Mouse (Mus musculus) gastrocnemius, adult 8-10 months (tissue): ENCODE data around the gene Asb16. TPM values are rescaled to one million over a fixed set of nuclear protein-coding genes. Genes with fewer than 3 reads are reported as not detected.

ENCODE experiments used
- microRNA-seq: library from miRNA; unstranded; fragments of <30 nt; microRNA quantifications from one replicate; pipeline ENCODE4 v1.2.0, GENCODE M21; 2022
- total RNA-seq, 4 experiments: library from RNA; stranded (reverse); gene quantifications; 2 replicates each; pipeline ENCODE4 v1.2.4; 2022

Gene Asb16
- total RNA-seq, 4 experiments from 2014 or later, result 92.5 to 99.3 (median 93.6) TPM

Small RNA genes within 50 kb of the gene (microRNA-seq; reads per million reads assigned to microRNA genes)
- gene Mir8101, result not detected

Other genes starting within 250 kb of the Asb16 start
- gene Mpp3, start 240.3 kb upstream of the Asb16 start, total RNA-seq, result 10 to 100 TPM; 12.9 to 17.9 (median 15.7) TPM
- 10 to 100 TPM; 12.9 to 17.6 (median 15.0) TPM for gene Cd300lg, start 227.2 kb upstream of the Asb16 start, total RNA-seq
- gene Mpp2, start 180.2 kb upstream of the Asb16 start, total RNA-seq, result 1 to 10 TPM in 1 of 4 experiments, under 1 TPM in 3; 0.27 to 1.1 (median 0.57) TPM
- gene Ppy, start 167.4 kb upstream of the Asb16 start, total RNA-seq, result not detected
- not detected for gene Pyy, start 160.9 kb upstream of the Asb16 start, total RNA-seq
- not detected for gene Nags, start 123.2 kb upstream of the Asb16 start, total RNA-seq
- gene Tmem101, start 112.3 kb upstream of the Asb16 start, total RNA-seq, result 10 to 100 TPM in 2 of 4 experiments, 1 to 10 TPM in 2; 8.9 to 10.5 (median 9.9) TPM
- 100 to 1,000 TPM; 108 to 127 (median 111) TPM for gene Lsm12, start 83.4 kb upstream of the Asb16 start, total RNA-seq
- gene G6pc3, start 79.1 kb upstream of the Asb16 start, total RNA-seq, result 10 to 100 TPM; 61.5 to 73.2 (median 63.8) TPM
- 10 to 100 TPM; 77.5 to 86.2 (median 83.2) TPM for gene Hdac5, start 38.6 kb upstream of the Asb16 start, total RNA-seq
- not detected for gene BC030867, start 19.9 kb upstream of the Asb16 start, total RNA-seq
- gene Tmub2, start 16.2 kb downstream of the Asb16 start, total RNA-seq, result 10 to 100 TPM; 14.7 to 15.8 (median 15.0) TPM
- gene Atxn7l3, start 27.9 kb downstream of the Asb16 start, total RNA-seq, result 10 to 100 TPM in 3 of 4 experiments, 1 to 10 TPM in 1; 9.3 to 14.5 (median 11.1) TPM
- gene Ubtf, start 51.0 kb downstream of the Asb16 start, total RNA-seq, result 10 to 100 TPM; 31.5 to 41.6 (median 38.2) TPM
- 1 to 10 TPM in 1 of 4 experiments, not detected in 3; 1.0 TPM for gene Slc4a1, start 97.5 kb downstream of the Asb16 start, total RNA-seq
- gene Rundc3a, start 124.7 kb downstream of the Asb16 start, total RNA-seq, result under 1 TPM in 1 of 4 experiments, not detected in 3; 0.21 TPM
- 10 to 100 TPM; 61.2 to 72.2 (median 66.7) TPM for gene Slc25a39, start 139.2 kb downstream of the Asb16 start, total RNA-seq
- gene Grn, start 161.6 kb downstream of the Asb16 start, total RNA-seq, result 10 to 100 TPM; 12.2 to 21.8 (median 17.0) TPM
- 1 to 10 TPM in 3 of 4 experiments, under 1 TPM in 1; 0.97 to 1.5 (median 1.2) TPM for gene Fam171a2, start 178.9 kb downstream of the Asb16 start, total RNA-seq
- gene Itga2b, start 201.4 kb downstream of the Asb16 start, total RNA-seq, result 1 to 10 TPM in 1 of 4 experiments, under 1 TPM in 2, not detected in 1; 0.63 to 2.0 (median 0.72) TPM